Mouse (Mus musculus): Measurements from ENCODE around the gene Picalm.

DNA sequence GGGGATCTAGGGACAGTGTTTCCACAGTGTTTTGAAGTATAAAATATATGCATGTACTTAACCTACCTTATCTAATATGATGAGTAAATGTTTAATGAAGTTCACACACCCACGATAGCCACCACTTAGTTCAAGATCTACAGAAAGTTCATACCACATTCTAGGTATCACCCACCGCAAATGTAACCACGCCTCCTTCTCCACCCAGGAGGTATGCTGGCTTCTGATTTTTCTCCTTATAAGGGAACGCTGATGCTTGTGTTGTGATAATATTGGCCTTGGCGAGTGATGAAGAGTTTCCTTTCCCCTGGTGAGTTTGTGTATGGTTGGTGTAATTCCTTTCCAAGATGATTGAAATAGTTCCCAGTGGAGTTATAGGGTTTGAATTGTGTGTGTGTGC, 88.1 kb downstream of the Picalm start:
- no peak for TF ChIP-seq POLR2A (IDR thresholded peaks at IDR 0.05; ENCODE audit: extremely low read depth, insufficient read depth, low read length)
- no peak for TF ChIP-seq CTCF (IDR thresholded peaks at IDR 0.05; ENCODE audit: low read depth, low read length)

All from liver, adult 2 months (tissue).